Mouse (Mus musculus): Measurements from ENCODE around the gene Fam43a.
A peak's percentile ranks its signal among the peaks of the same experiment; 100 is the strongest.

Gene Fam43a

GRCm38 (mm10) chr16:30595835-30596557 is 3.5 kb upstream of the Fam43a start:
- DNase-seq (ENCODE audit: low read depth, low spot score): no peak

- DNase-seq (ENCODE audit: low read depth, low spot score): peak; percentile 83
Observed at GRCm38 (mm10) chr16:30596959-30597681, 2.4 kb upstream of the Fam43a start.

- no peak for DNase-seq (ENCODE audit: low read depth, low spot score)
Observed at GRCm38 (mm10) chr16:30600431-30601045, 1.0 kb downstream of the Fam43a start.

DNA sequence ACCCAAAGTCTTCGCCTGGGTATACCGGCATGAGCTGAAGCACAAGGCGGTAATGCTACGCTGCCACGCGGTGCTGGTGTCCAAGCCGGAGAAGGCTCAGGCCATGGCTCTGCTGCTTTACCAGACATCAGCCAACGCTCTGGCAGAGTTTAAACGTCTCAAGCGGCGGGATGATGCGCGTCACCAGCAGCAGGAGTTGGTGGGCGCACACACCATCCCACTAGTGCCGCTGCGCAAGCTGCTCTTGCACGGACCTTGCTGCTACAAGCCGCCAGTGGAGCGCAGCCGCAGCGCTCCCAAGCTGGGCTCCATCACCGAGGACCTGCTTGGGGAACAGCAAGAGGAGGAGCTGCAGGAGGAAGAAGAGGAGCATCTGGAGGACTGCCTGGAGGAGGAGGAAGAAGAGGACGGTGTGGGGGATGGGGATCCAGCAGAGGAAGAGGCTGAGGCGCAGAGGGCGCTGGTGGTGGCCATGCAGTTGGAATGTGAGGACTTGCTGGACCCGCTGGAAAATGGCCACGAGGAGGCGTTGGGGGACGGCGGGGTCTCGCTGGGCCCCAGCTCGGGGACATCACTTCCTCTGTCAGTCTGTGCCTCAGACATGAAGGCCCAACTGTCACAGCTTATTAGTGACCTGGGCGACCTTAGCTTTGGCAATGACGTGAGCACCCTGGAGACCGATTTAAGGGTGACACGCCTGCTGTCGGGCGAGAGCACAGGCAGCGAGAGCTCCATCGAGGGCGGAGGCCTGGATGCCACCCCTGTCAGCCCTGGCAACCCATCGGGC is 1.7 kb downstream of the Fam43a start:
- no peak for DNase-seq (ENCODE audit: low read depth, low spot score)

DNA sequence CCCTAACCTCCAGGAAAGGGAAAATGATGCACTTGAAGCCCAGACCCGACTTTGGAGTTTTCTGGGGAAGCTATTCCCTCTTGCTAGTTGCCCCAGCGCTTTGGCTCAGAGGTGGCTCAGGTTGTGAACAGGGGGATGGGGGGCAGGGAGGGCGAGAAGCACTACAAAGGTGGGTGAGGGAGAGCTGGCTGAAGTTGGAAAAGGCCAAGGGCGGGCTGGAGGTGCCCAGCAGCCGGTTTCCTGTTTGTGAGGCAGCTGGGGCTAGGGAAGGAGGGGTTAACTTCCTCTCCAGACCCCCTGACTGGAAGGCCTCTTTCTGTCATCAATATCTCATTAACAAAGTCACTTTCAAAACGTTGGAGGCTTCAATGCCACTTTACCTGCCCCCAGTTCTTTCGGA is 2.4 kb downstream of the Fam43a start:
- DNase-seq (ENCODE audit: low read depth, low spot score): no peak

DNA sequence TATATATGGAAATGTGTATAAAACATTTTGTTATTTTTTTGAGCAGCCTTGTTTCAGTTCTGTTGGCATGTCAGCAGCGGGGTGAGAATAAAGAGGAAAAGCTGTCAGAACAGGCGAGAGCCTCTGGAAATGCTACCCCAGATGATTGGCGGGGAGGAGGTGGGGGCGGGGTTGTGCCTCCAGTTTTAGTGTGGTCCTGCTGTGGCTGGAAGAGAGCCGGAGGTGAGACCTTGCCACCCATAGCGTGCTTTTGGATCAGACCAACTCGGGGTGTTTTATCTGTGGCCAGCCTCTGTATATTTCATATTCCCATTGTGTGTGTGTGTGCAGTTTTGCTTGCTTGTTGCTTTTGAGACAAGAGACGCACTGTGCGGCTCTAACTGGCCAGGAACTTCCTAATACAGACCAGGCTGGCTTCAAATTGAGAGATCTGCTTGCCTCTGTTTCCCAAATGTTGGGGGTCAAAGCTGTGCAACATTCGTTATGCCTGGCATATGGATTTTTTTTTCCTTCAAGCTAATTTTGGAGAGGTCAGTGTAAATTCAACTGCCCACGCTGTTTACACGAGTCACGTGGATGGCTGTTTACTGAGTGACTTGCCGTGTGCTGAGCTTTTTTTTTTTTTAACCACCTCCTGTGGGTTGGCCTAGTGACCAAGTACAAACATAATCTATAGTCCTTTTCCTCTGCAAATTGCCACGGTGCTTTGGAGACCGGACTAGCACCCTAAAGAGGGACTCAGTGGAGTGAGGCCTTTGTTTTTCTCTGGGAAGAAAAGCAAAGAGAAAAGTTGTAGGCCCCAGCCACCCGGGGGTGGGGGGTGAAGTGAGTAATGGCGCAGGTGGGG is 3.4 kb downstream of the Fam43a start:
- no peak for DNase-seq (ENCODE audit: low read depth, low spot score)

DNA sequence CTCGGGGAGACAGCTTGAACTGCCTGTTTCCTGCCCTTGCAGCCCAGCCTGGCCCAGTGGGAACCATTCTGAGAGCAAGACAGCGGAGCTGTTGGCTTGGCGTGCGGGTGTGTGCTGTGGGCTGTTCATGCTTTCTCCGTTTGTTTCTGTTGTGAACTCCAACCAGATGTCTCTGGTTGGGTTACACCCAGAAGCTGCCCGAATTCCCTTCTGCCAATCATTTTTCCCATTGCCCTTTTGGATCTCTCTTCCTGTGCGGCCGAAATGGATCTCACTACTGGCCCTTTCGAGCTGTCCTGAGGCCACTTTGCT is 4.0 kb downstream of the Fam43a start:
- DNase-seq (ENCODE audit: low read depth, low spot score): no peak

GRCm38 (mm10) chr16:30604061-30604806 is 4.7 kb downstream of the Fam43a start:
- no peak for DNase-seq (ENCODE audit: low read depth, low spot score)

- no peak for DNase-seq (ENCODE audit: low read depth, low spot score)
Observed at GRCm38 (mm10) chr16:30604807-30605137, 5.2 kb downstream of the Fam43a start.

DNA sequence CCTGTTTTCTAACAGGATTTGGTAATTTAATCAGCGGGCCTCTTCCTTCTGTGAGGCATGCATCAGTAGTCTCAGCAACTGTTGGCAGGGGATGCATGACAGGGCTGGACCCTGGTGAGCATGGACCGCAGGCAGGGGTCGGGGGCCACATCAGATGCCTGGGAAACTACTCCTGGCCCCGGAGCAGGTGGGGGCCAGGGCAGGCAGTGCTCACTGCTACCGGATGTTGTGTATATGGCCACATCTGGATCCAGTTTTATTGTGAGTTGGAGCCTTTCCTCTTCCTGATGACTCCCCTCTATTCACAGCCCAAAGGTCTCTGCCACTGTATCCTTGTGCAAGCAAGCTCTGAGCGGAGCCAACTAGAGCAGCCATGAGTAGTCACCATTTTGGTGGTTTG is 6.0 kb downstream of the Fam43a start:
- no peak for DNase-seq (ENCODE audit: low read depth, low spot score)

GRCm38 (mm10) chr16:30607868-30608267 is 8.3 kb downstream of the Fam43a start:
- no peak for DNase-seq (ENCODE audit: low read depth, low spot score)

DNA sequence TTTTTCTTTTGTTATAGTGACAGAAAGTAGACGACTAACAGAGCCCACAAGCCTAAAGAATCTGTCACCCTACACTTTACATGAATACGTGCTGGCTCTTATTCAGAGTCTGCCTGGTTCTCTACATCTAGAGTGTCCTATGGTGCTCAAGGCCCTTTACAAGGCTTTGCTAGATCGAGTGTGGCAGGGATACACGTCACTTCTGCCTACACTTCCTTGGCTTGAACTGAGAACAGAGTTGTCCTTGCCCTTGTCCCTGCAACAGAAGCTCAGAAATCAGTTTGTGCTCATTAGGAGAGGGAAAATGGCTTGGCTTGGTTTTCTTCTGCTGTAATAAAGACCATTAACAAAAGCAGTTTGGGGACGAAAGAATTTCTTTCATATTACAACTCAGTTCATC is 11.8 kb downstream of the Fam43a start:
- DNase-seq (ENCODE audit: low read depth, low spot score): no peak

- DNase-seq (ENCODE audit: low read depth, low spot score): no peak
Observed at GRCm38 (mm10) chr16:30613122-30613521, 13.6 kb downstream of the Fam43a start.

DNA sequence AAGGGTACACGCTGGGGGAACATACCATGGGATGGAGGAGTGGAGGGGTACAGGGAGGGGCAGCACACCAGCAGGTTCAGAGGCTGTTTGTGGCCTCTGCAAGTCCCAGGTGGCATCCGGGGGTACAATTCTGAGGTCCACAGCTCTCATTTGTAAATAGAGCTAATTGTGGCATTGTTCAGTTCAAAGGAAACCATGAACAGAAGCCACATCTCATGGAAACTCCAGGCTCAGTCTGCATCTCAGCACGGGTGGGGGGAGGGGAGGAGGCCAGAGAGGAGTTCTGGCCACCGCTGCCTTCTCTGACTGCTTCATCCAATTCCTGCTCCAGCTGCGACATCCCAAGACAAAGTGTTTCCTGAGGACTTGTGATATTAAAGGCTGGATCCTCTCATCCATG is 14.6 kb downstream of the Fam43a start:
- DNase-seq (ENCODE audit: low read depth, low spot score): no peak

DNA sequence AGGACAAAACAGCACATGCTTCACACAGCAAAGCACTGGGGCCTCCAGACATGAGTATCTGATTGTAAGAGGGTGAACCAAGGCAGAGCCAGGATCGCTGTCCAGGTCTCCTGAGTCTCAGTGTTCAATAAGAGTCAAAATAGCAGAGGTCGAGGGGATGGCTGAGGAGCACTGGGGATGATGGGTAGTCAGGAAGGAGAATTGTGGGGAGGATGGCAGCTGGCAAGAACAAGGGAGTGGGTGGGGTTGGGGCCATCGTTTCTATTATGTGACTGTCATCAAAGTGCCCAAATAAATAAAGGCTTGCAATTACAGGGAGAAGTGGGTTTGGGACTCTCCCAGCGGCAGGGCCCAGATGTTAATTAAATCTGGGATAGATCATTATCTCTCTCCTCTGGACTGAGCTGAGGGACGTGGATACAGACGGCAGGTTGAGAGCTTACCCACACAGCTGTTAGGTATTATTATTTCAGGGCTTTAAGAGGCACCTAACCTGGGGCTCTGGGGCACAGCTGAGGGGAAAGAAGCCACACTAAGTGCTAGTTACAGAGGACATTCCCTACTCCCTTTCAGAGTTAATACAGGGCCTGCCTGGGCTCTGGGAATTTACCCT is 15.3 kb downstream of the Fam43a start:
- no peak for DNase-seq (ENCODE audit: low read depth, low spot score)

GRCm38 (mm10) chr16:30616281-30616680 is 16.8 kb downstream of the Fam43a start:
- DNase-seq (ENCODE audit: low read depth, low spot score): no peak

- no peak for DNase-seq (ENCODE audit: low read depth, low spot score)
Observed at GRCm38 (mm10) chr16:30623645-30624044, 24.1 kb downstream of the Fam43a start.

DNA sequence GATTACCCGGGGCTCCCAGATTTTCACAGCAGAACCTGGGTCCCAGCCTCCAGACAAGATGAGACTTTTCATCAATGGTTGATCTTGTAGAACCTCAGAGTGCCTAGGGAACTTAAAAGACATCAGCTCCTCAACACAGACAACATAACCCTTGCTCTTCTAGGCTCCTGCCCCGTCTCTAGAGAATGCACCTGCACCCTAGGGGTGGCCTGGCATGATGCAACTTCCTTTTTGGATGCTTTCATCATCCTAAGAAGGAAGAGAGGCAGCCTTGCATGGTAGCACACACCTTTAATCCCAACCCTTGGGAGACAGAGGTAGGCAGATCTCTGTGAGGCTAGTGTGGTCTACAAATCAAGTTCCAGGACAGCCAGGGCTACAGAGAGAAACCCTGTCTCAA is 25.1 kb downstream of the Fam43a start:
- peak; percentile 31 for DNase-seq (ENCODE audit: low read depth, low spot score)

DNA sequence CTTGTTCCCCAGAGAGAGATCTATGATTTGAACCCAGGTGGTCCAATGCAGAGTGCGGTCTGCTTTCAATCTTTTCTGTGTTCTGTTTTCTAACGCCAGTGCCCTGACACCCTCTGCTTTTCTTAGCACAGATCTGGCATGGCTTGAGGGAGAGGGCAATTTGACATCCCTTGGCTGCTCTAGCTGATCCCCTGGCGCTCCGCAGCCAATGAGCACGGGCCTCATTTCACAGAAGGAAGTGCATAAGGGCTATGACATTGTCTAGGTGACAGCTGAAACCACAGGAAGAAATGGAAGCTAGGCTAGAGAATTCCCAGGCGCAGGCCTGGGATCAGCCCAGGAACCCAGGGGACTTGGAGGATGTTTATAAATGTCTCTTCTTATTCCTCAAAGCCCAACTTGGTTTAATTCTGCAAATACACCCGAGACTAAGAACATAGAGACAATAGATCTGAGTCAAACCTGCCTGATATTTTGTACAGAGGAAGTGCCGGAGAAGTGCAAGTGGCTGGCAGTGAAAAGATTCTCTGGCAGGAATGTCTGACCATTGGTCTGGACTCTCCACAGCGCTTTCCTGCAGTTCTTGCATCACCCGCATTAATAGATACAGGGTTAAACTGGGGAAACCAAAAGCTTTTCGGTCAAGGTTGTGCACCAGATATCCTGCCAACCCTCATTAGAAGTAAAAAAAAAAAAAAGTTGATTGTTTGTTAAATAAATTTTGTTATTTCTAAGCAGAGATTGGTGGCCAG is 28.2 kb downstream of the Fam43a start:
- no peak for DNase-seq (ENCODE audit: low read depth, low spot score)

GRCm38 (mm10) chr16:30628401-30628800 is 28.9 kb downstream of the Fam43a start:
- DNase-seq (ENCODE audit: low read depth, low spot score): no peak
